Mouse (Mus musculus) urinary bladder, postnatal 10 days (tissue): ENCODE measurements around the gene Ddn.

ENCODE experiments used
- DNase-seq: peaks from one replicate; pipeline ENCODE4 v3.0.0; 2022; ENCODE audit warnings: low spot score

Gene Ddn

DNA sequence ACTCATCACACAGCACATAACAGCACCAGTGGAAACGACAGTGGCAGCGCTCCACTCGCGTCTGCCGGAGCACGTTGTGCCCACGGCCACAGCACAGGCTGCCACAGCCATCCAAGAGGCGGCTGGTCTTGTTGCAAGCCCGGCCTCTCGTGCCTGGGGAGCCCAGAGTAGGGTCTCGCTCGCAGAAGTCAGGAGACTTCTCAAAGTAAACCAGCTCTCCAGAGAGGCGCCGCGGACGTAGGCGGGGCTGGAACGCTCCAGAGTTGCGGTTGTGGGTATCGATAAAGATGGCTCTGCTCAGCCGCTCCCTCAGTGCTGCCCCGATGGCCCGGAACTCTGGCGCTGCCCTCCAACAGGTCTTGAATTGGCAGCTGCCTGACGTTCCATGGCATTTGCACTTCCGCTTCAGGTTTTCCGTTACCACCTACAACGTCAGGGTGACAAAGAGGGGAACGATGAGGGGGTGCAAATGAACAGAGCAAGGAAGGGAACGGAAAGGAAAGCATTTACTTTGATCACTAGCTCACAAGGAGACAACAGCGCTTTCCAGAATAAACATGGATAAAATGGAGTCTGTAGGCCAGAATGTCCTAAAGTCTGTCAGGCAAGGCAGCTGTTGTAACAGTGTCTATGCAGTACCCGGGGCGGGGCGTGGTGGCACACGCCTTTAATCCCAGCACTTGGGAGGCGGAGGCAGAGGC is 36.6 kb downstream of the Ddn start:
- DNase-seq, result no peak

DNA sequence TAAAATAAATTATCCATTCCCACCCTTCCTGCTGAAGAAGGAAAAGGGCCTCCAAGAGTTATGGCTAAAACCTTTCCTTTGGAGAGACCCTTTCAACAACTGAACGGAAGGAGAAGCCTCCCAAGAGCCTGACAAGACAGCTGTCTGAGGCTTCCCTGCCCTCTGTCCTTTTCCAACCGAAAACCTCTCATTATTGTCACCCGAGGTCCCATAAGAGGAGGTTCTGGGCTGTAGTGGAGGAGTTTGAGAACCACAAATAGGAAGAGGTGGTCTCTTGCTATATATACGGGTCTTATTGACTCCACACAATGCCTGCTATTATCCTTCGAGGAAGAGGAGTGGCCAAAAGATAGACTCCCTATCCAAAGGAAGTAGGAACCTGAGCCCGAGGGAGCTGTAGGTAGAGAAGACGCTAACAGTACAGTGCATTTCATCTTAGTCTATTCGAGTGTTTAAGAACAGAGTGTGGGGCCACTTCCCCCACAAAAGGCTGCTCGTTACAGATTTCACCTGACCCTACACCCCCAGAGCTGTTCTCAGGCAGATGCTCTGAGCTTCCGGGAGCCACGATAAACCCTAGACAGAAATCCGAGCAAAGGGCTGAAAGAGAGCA is 37.4 kb downstream of the Ddn start:
- DNase-seq, result no peak

DNA sequence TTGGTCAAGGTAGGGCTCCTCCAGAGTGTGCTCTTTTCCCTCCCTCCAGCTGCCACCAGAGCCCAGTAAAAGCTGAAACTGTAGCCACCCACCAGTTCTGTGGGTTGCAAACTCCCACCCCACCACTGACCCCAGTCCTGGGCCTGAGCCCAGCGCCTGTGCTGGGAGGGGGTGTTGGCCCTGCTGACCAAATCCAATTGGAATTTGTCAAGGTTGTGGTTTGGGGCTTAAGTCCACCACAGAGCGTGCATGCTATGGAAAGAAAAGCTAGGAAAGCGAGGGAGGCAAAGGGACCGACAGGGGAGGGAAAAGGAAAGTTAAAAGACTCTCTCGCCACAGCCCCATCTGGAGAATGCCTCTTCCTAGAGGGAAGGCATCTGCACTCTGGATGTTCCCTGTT is 41.0 kb downstream of the Ddn start:
- no peak for DNase-seq

DNA sequence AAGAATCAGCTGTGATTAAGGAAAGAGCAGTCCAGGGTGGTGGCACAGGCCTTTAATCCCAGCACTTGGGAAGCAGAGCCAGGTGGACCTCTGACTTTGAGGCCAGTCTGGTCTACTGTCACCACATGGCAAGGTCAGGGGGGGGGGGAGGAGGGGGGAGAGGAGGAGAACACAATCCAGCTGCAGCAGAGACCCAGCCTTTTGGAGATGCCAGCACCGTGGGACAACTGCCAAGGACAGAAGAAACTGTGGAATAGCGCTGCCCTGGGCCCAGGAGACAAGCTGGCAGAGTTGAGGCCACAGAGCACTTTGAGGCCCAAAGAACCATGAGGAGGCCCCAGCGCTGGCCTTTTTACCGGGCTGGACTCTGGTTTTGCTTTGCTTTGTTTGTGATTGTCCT is 43.4 kb downstream of the Ddn start:
- DNase-seq, result no peak

DNA sequence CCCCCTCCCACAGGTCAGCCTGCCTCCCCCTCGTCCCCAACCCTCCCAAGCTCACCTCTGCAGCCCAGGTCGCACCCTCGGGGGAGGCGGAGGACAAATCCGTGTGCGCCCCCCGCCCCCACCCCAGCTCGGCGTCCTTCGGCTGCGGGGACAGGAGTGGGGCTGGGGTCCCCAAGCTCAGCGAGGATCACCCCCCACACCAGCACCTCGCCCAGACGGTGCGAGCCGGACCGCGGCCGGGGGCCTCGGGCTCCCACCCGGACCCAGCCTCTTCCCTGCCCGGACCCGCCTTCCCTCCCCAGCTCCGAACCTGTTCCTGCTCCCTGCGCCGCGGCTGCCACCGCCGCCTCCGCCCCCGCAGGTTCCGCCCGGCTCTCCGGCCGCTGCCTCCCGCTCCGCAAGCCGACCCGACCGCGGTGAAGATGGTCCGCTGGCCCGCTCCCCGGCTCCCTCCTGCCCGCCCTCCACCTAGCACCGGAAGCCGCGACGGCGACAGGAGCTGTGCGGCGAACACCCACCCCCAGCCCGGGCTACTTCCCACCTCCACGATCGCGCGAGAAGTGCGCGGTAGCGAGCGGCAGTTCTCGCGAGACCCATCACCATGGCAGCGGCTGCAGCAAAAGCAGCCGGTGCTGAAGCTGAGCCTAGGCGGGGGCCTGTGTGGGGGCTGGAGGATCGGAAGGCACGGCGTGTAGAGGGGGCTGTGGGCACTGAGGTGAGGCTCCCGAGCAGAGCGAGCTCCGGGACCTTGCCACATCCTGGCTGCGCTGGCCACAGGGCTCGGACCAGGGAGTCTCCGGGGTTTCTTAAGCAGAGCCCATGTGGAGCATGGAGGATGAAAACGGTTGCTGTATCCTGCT is 46.4 kb downstream of the Ddn start, which contains the start of gene Arf3:
TSS of gene Arf3 (minus strand) at position 545 of the 860 bp plus-strand sequence.
- peak; percentile 84 for DNase-seq

DNA sequence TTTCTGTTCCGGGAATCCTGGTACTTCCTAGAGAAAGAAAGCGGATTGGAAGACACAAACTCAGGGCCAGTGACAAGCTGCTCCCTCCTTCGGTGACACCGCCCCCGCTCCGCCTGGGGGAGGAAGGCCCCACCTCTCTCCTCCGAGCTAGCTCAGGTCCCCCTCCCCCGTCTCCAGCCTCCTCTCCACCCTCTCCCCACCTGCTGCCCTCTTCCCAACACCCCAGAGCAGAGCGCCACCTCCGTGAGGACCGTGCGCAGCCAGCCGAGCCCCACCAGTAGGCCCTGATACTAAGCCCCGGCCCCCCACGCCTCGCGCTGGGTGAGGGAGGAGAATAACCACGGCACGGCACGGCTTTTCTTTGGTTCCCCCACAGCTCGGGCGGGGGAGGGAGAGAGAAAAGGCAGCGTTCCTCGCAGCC is 47.1 kb downstream of the Ddn start:
- no peak for DNase-seq

DNA sequence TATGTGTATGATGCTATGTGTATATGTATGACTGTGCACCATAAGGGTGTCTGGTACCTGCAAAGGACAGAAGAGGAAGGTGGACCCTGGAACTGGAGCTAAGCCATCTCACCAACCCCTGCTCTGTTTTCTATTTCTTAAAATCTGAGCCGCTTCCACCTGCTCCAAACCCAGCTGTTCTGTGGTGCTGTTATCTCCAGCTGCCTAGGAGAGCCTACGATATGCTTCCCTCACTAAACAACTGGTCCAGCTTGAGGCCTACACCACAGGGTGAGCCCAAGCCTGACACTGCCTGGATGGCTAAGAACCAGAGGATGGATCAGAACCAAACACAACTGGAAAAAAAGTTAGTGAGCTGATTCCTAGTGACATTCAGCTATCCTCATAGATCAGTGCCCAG is 55.2 kb downstream of the Ddn start:
- DNase-seq, result no peak
